In genomic region chr5:100159638-100159973, GRCm38 (mm10) we compare ENCODE assay signal across 8 mouse cellular contexts. TPM values are rescaled to one million over a fixed set of nuclear protein-coding genes. Genes with fewer than 3 reads are reported as not detected.
A peak's percentile ranks its signal among the peaks of the same experiment; 100 is the strongest.
DNase-seq lines count a peak whose midpoint lies in the region; ATAC-seq lines count a peak whose summit lies in the region.

Tmem150c (minus strand) TSS chr5:100159808.

- H3K4me2 ChIP-seq in hindbrain, embryonic 13.5 days: peak within 1 kb of the TSS; percentile 91
- H3K4me2 ChIP-seq in liver, embryonic 15.5 days: peak within 1 kb of the TSS; percentile 74

- peaks cover 55% of the 10 kb centered on the region for H3K27me3 ChIP-seq in embryonic facial prominence, embryonic 10.5 days (replicated peaks; ENCODE audit: low read depth, poor library complexity, severe bottlenecking)
- H3K27me3 ChIP-seq in hindbrain, embryonic 13.5 days: peaks cover 15% of the 10 kb centered on the region
- peaks cover 57% of the 10 kb centered on the region for H3K27me3 ChIP-seq in liver, embryonic 15.5 days

- peak within 1 kb of the TSS; percentile 90 for H3K9ac ChIP-seq in hindbrain, embryonic 13.5 days
- peak within 1 kb of the TSS; percentile 11; the same call in 1 of the 2 replicates for H3K9ac ChIP-seq in liver, embryonic 15.5 days

- peak; percentile 27 for ATAC-seq in hindbrain, embryonic 13.5 days (ENCODE audit: low FRiP score)
- ATAC-seq in liver, embryonic 15.5 days (ENCODE audit: insufficient read depth): no peak

- H3K9me3 ChIP-seq in embryonic facial prominence, embryonic 10.5 days: no peaks in the 10 kb centered on the region
- H3K9me3 ChIP-seq in hindbrain, embryonic 13.5 days: no peaks in the 10 kb centered on the region
- H3K9me3 ChIP-seq in liver, embryonic 15.5 days (replicated peaks): no peaks in the 10 kb centered on the region

- H3K4me1 ChIP-seq in embryonic facial prominence, embryonic 10.5 days: peaks cover 16% of the 10 kb centered on the region
- H3K4me1 ChIP-seq in hindbrain, embryonic 13.5 days (replicated peaks): peaks cover 13% of the 10 kb centered on the region
- H3K4me1 ChIP-seq in liver, embryonic 15.5 days (replicated peaks): peaks cover 3% of the 10 kb centered on the region; the same call in 1 of the 2 replicates

- WGBS in embryonic facial prominence, embryonic 10.5 days: 8% methylated on average over 6 of the region's 6 CpGs
- 4% methylated on average over 6 of the region's 6 CpGs for WGBS in hindbrain, embryonic 13.5 days
- 10% methylated on average over 6 of the region's 6 CpGs for WGBS in liver, embryonic 15.5 days (ENCODE audit: insufficient replicate concordance)

- H3K36me3 ChIP-seq in embryonic facial prominence, embryonic 10.5 days (replicated peaks): no peaks in the 10 kb centered on the region
- no peaks in the 10 kb centered on the region for H3K36me3 ChIP-seq in hindbrain, embryonic 13.5 days
- H3K36me3 ChIP-seq in liver, embryonic 15.5 days (replicated peaks): no peaks in the 10 kb centered on the region

- peak within 1 kb of the TSS; percentile 71 for H3K4me3 ChIP-seq in embryonic facial prominence, embryonic 10.5 days
- peak within 1 kb of the TSS; percentile 81 for H3K4me3 ChIP-seq in hindbrain, embryonic 13.5 days
- H3K4me3 ChIP-seq in liver, embryonic 15.5 days (replicated peaks): peak within 1 kb of the TSS; percentile 57

- H3K27ac ChIP-seq in embryonic facial prominence, embryonic 10.5 days (replicated peaks): peak within 1 kb of the TSS; percentile 80
- H3K27ac ChIP-seq in hindbrain, embryonic 13.5 days: peak within 1 kb of the TSS; percentile 69
- no peak within 1 kb of the TSS for H3K27ac ChIP-seq in liver, embryonic 15.5 days (replicated peaks)

- no peak for DNase-seq in layer of hippocampus, adult 18-20 months (ENCODE audit: low spot score in 2 of 2)
- DNase-seq in layer of hippocampus, adult 9-11 months: no peak
- no peak for DNase-seq in embryonic facial prominence, embryonic 10.5 days (ENCODE audit: low spot score)
- DNase-seq in gastrocnemius, postnatal 10 days: no peak
- no peak for DNase-seq in right cerebral cortex, postnatal 36 days (ENCODE audit: low spot score in 2 of 2)
- no peak for DNase-seq in frontal cortex, postnatal 14 days (ENCODE audit: low spot score in 2 of 2)

RNA-seq across cellular contexts. Expression of gene Tmem150c, which starts in this region (rescaled TPM):
- total RNA-seq in layer of hippocampus, adult 18-20 months (2021): 10 to 100 TPM; 81.6 to 81.9 TPM
- 1.3 and 1.7 TPM in 2 replicates for polyA plus RNA-seq in embryonic facial prominence, embryonic 10.5 days (2016; fragmentation: Nextera tagmentation; extraction: Ambion mirVana)
- polyA plus RNA-seq in hindbrain, embryonic 13.5 days (2015; fragmentation: Nextera tagmentation; extraction: Ambion mirVana): 19.4 and 19.6 TPM in 2 replicates
- 0.36 and 0.59 TPM in 2 replicates for polyA plus RNA-seq in liver, embryonic 15.5 days (2015; fragmentation: Nextera tagmentation; extraction: Ambion mirVana)
- 1 to 10 TPM; 3.5 to 3.9 TPM for total RNA-seq in gastrocnemius, postnatal 10 days (2021)

Comparison
In these comparisons a context has a peak if more than half of its experiments do, and no peak if none do; other contexts are left out.
1. RNA of gene Tmem150c (total RNA-seq): 81.6 to 81.9 TPM in layer of hippocampus, adult 18-20 months; 3.5 to 3.9 TPM in gastrocnemius, postnatal 10 days; every median in the first group is over 10 times any median in the second.
2. Peak in every context shown above with its lines, with median percentiles within 50 percentile points of each other: H3K4me3 ChIP-seq.